Mouse (Mus musculus): Measurements from ENCODE around the gene 4933406M09Rik. TPM values are rescaled to one million over a fixed set of nuclear protein-coding genes. Genes with fewer than 3 reads are reported as not detected.

4933406M09Rik gene
- polyA plus RNA-seq (2012; fragmentation: generic; extraction: Trizol) = not detected

GRCm38 (mm10) chr1:134385666-134386065, at the start of gene 4933406M09Rik:
Gene 4933406M09Rik (plus strand): TSS chr1:134385940.

GRCm38 (mm10) chr1:134361857-134362212, 23.9 kb upstream of the 4933406M09Rik start, which contains the start of gene Tmem183a:
Gene Tmem183a (minus strand): TSS chr1:134361979.

GRCm38 (mm10) chr1:134405509-134406413, 20.0 kb downstream of the 4933406M09Rik start, which contains the start of gene Cyb5r1:
Gene Cyb5r1 (plus strand): TSS chr1:134405559.

GRCm38 (mm10) chr1:134415168-134415831, 29.6 kb downstream of the 4933406M09Rik start, which contains the start of gene Adipor1:
Gene Adipor1 (plus strand): TSS chr1:134415378.

Other genes starting within 250 kb of the 4933406M09Rik start
- under 1 TPM in 1 of 2 experiments, not detected in 1; 0.17 TPM for gene Chil1, start 203.8 kb upstream of the 4933406M09Rik start, polyA plus RNA-seq (2012; fragmentation: generic; extraction: Trizol)
- gene Mybph, start 192.5 kb upstream of the 4933406M09Rik start, polyA plus RNA-seq (2012; fragmentation: generic; extraction: Trizol) = not detected
- not detected for gene Adora1, start 150.5 kb upstream of the 4933406M09Rik start, polyA plus RNA-seq (2012; fragmentation: generic; extraction: Trizol)
- under 1 TPM in 1 of 2 experiments, not detected in 1; 0.02 TPM for gene Myog, start 96.0 kb upstream of the 4933406M09Rik start, polyA plus RNA-seq (2012; fragmentation: generic; extraction: Trizol)
- under 1 TPM; 0.05 to 0.24 TPM for gene Ppfia4, start 53.0 kb upstream of the 4933406M09Rik start, polyA plus RNA-seq (2012; fragmentation: generic; extraction: Trizol)
- 10 to 100 TPM; 24.2 to 27.5 TPM for gene Tmem183a, start 24.0 kb upstream of the 4933406M09Rik start, polyA plus RNA-seq (2012; fragmentation: generic; extraction: Trizol)
- gene Cyb5r1, start 19.6 kb downstream of the 4933406M09Rik start, polyA plus RNA-seq (2012; fragmentation: generic; extraction: Trizol) = 10 to 100 TPM; 20.5 to 34.7 TPM
- gene Adipor1, start 29.4 kb downstream of the 4933406M09Rik start, polyA plus RNA-seq (2012; fragmentation: generic; extraction: Trizol) = 10 to 100 TPM; 29.5 to 56.9 TPM
- gene Klhl12, start 69.6 kb downstream of the 4933406M09Rik start, polyA plus RNA-seq (2012; fragmentation: generic; extraction: Trizol) = 1 to 10 TPM in 1 of 2 experiments, under 1 TPM in 1; 0.57 to 5.7 TPM
- 10 to 100 TPM in 1 of 2 experiments, 1 to 10 TPM in 1; 4.2 to 13.1 TPM for gene Rabif, start 108.7 kb downstream of the 4933406M09Rik start, polyA plus RNA-seq (2012; fragmentation: generic; extraction: Trizol)
- not detected for gene Mgat4e, start 163.7 kb downstream of the 4933406M09Rik start, polyA plus RNA-seq (2012; fragmentation: generic; extraction: Trizol)
- gene Kdm5b, start 174.2 kb downstream of the 4933406M09Rik start, polyA plus RNA-seq (2012; fragmentation: generic; extraction: Trizol) = 10 to 100 TPM in 1 of 2 experiments, under 1 TPM in 1; 0.30 to 13.9 TPM

All from C3H10T1/2 (cell line).